Comparison of ENCODE assay signal across 9 mouse cellular contexts in the genomic region with DNA sequence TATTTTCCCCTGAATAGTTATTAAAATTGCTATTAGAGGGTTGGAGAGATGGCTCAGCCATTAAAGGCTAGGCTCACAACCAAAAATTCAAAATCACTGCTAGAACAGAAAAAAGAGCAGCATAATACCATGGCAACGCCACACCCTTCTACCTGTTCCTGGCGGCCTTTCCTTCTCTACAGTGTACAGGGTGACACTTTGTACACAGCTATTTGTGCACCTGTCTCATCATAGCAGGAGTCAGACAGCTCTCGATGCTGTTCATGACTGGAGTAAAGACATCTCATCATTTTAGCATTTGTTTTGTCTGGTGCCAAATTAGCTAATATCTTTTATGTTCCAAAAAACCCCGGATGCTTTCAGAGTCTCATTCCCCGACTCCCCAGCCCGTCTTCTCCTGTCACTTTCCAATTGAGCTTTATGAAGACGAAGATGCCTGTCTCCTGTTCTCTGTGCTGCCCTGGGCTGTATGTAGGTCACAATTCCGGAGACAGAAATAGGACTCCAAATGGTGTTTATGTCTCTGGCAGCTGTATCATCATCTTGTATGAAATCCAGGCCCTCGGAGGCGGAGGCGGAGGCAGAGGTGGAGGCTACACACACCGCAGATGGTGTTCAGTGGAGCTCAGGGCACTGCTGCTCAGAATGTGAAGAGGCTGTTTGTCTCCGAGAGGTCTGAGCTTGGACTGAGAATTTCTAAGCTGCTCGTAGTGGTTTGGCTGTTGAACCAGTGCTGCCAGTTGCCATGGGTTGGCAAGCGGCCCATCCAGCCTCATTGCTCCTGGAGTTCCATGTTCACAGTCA.
DNase-seq lines count a peak whose midpoint lies in the region; ATAC-seq and TF ChIP-seq lines count a peak whose summit lies in the region.
"Had no signal": no experiment of that assay in that cellular context is flagged by ENCODE, and none has a peak within 500 bp of the region (broad histone marks: within the 10 kb centered on the region; RNA-seq: fewer than 3 reads in every experiment).

No protein-coding gene starts in this region.

- H3K9me3 ChIP-seq in midbrain, postnatal 0 days (ENCODE audit: low read length): no peaks in the 10 kb centered on the region
- no peaks in the 10 kb centered on the region for H3K9me3 ChIP-seq in midbrain, embryonic 11.5 days (ENCODE audit: control insufficient read depth, low read length)
- H3K9me3 ChIP-seq: G1E had no signal

- no peak overlapping the region for H3K4me3 ChIP-seq in midbrain, postnatal 0 days (ENCODE audit: low read depth, low read length)
- no peak overlapping the region for H3K4me3 ChIP-seq in midbrain, embryonic 11.5 days (ENCODE audit: low read depth, low read length)

- intact Hi-C loops in left cerebral cortex, postnatal 36 days (cut with DNase I): loop anchor here (5.0 to 10.0 kb wide), 2 partner anchors 78 to 151 kb away; partner anchors contain the start of gene Zdhhc14
- intact Hi-C loops in heart, postnatal 36 days (cut with DNase I): no loop called here

- no peak for ATAC-seq in midbrain, postnatal 0 days (ENCODE audit: low FRiP score)
- ATAC-seq in midbrain, embryonic 11.5 days (ENCODE audit: low FRiP score): no peak

- WGBS in midbrain, postnatal 0 days: 81% methylated on average over 15 of the region's 15 CpGs
- 91% methylated on average over 15 of the region's 15 CpGs for WGBS in midbrain, embryonic 11.5 days

- H3K4me2 ChIP-seq in midbrain, postnatal 0 days (ENCODE audit: low read depth, low read length, poor library complexity, severe bottlenecking): no peak overlapping the region
- no peak overlapping the region for H3K4me2 ChIP-seq in midbrain, embryonic 11.5 days

- H3K27ac ChIP-seq in midbrain, postnatal 0 days (ENCODE audit: low read depth, low read length): no peak overlapping the region
- H3K27ac ChIP-seq in midbrain, embryonic 11.5 days (ENCODE audit: low read depth, low read length): no peak overlapping the region

- TF ChIP-seq CTCF in midbrain, postnatal 0 days (IDR thresholded peaks at IDR 0.05): no peak

- no peaks in the 10 kb centered on the region for H3K36me3 ChIP-seq in midbrain, postnatal 0 days (ENCODE audit: insufficient read depth, low read length)
- H3K36me3 ChIP-seq in midbrain, embryonic 11.5 days (ENCODE audit: control insufficient read depth, insufficient read depth, low read length): no peaks in the 10 kb centered on the region

- H3K27me3 ChIP-seq in midbrain, postnatal 0 days (ENCODE audit: insufficient read depth, low read length): no peaks in the 10 kb centered on the region
- H3K27me3 ChIP-seq in midbrain, embryonic 11.5 days (ENCODE audit: control insufficient read depth, insufficient read depth, low read length): no peaks in the 10 kb centered on the region

- H3K9ac ChIP-seq in midbrain, postnatal 0 days (replicated peaks; ENCODE audit: low read length, poor library complexity, severe bottlenecking): no peak overlapping the region
- no peak overlapping the region for H3K9ac ChIP-seq in midbrain, embryonic 11.5 days (ENCODE audit: low read length)

- peak; percentile 42 for DNase-seq in midbrain, postnatal 0 days (ENCODE audit: low spot score)
- no peak for DNase-seq in midbrain, embryonic 11.5 days (ENCODE audit: low spot score, missing footprints)
- DNase-seq in gastrocnemius, postnatal 10 days: peak; percentile 41
- peak; percentile 81 to 86 for DNase-seq in left cerebral cortex, postnatal 36 days (ENCODE audit: low spot score in 2 of 2)
- DNase-seq in skeletal muscle tissue, adult 2 months (ENCODE audit: low read depth, low spot score): peak; percentile 64
- DNase-seq in c-Kit-positive CD71-positive TER-119-positive erythroid progenitor cells, embryonic 14.5 days (ENCODE audit: low spot score): no peak
- no peak for DNase-seq in heart, postnatal 36 days
- no peak for DNase-seq in spleen, postnatal 14 days (ENCODE audit: low spot score in 2 of 2)

- H3K4me1 ChIP-seq in midbrain, postnatal 0 days (ENCODE audit: insufficient read depth, low read length): no peaks in the 10 kb centered on the region; the same call in 1 of the 2 replicates
- no peaks in the 10 kb centered on the region for H3K4me1 ChIP-seq in midbrain, embryonic 11.5 days (ENCODE audit: control insufficient read depth, insufficient read depth, low read length)

Comparison
In these comparisons a context has a peak if more than half of its experiments do, and no peak if none do; other contexts are left out.
1. DNase-seq: peak in midbrain, postnatal 0 days (single experiment), gastrocnemius, postnatal 10 days (single experiment), left cerebral cortex, postnatal 36 days (2 of 2) and skeletal muscle tissue, adult 2 months (single experiment); none in midbrain, embryonic 11.5 days (single experiment), c-Kit-positive CD71-positive TER-119-positive erythroid progenitor cells, embryonic 14.5 days (single experiment), heart, postnatal 36 days (0 of 2) and spleen, postnatal 14 days (0 of 2).